Mouse (Mus musculus): ENCODE data around the gene Cenph. TPM values are rescaled to one million over a fixed set of nuclear protein-coding genes. Genes with fewer than 3 reads are reported as not detected.
"Not testable (repeated sequence)": the region's sequence is repeated elsewhere in the genome, so short reads cannot be mapped to it uniquely, and the experiment has no call there.

Gene Cenph
- polyA plus RNA-seq (2016; fragmentation: Nextera tagmentation; extraction: Ambion mirVana): 65.7 and 68.2 TPM in 2 replicates

- Histone ChIP-seq H3K27me3 (replicated peaks; ENCODE audit: low read depth, poor library complexity, severe bottlenecking) (no peaks in the 10 kb centered on the region), H3K4me3 (peak within 1 kb of the TSS; percentile 98), H3K9me3 (no peaks in the 10 kb centered on the region), H3K36me3 (replicated peaks) (peaks cover 69% of the 10 kb centered on the region), H3K4me1 (peaks cover 22% of the 10 kb centered on the region), H3K27ac (replicated peaks) (peak within 1 kb of the TSS; percentile 84)
- DNase-seq (ENCODE audit: low spot score): peak; percentile 93
- under 1% methylated on average over 46 of the region's 46 CpGs for WGBS
Measured at GRCm38 (mm10) chr13:100775252-100776055, at the start of gene Cenph. Gene Cenph, minus strand, starts transcription at chr13:100775899.

DNA sequence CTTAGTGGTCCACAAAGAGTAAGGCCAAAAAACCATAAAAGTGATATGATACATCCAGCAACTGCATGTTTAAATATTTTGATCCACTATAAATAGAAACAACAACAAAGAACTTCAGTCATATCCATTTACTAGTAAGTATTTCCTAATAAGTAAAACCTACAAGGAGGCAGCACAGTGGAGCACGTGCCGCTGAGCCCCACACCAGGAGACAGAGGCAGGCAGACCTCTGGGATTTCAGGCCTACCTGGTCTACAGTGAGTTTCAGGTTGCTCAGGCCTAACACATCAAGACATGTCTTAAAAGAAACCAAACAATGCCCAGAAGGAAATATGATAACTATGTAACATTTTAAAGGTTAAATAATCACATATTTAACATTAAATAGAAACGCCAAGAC, 49.2 kb upstream of the Cenph start:
- peaks cover 87% of the 10 kb centered on the region for H3K36me3 ChIP-seq (replicated peaks)
- DNase-seq (ENCODE audit: low spot score): no peak
- 96% methylated on average over 3 of the region's 3 CpGs for WGBS

GRCm38 (mm10) chr13:100824306-100824705, 48.6 kb upstream of the Cenph start:
- no peaks in the 10 kb centered on the region for H3K4me1 ChIP-seq
- no peaks in the 10 kb centered on the region for H3K27me3 ChIP-seq (replicated peaks; ENCODE audit: low read depth, poor library complexity, severe bottlenecking)
- no peak overlapping the region for H3K27ac ChIP-seq (replicated peaks)
- DNase-seq (ENCODE audit: low spot score): no peak
- WGBS: 90% methylated on average over 6 of the region's 6 CpGs
- H3K9me3 ChIP-seq: no peaks in the 10 kb centered on the region
- H3K4me3 ChIP-seq: no peak overlapping the region
- peaks cover 93% of the 10 kb centered on the region for H3K36me3 ChIP-seq (replicated peaks)

More for the DNA sequence above, 49.2 kb upstream of the Cenph start:
- no peak overlapping the region for H3K4me3 ChIP-seq
- no peaks in the 10 kb centered on the region for H3K4me1 ChIP-seq
- H3K27me3 ChIP-seq (replicated peaks; ENCODE audit: low read depth, poor library complexity, severe bottlenecking): no peaks in the 10 kb centered on the region
- no peak overlapping the region for H3K27ac ChIP-seq (replicated peaks)
- H3K9me3 ChIP-seq: no peaks in the 10 kb centered on the region

DNA sequence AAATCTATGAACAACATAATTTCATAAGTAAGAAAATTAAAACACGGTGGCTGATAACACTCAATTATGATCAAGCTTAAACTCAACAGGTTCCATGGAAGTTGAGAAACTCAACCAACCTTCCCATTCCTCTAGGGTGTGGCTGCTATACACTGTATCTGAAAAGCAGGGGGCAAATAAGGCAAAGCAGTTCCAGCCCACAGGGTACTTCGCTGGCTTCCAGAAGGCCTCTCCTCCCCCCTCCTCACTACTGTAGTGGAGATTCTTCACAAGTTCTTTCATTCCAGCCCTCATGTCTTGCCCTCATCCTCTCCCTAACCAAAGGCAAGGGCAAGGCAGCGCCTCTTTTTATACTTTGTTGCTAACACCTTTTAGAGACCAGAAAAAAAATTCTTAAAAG, 48.2 kb upstream of the Cenph start:
- no peaks in the 10 kb centered on the region for H3K4me1 ChIP-seq
- no peak for DNase-seq (ENCODE audit: low spot score)
- WGBS: 95% methylated on average over 3 of the region's 3 CpGs
- no peak overlapping the region for H3K27ac ChIP-seq (replicated peaks)
- no peak overlapping the region for H3K4me3 ChIP-seq
- H3K27me3 ChIP-seq (replicated peaks; ENCODE audit: low read depth, poor library complexity, severe bottlenecking): no peaks in the 10 kb centered on the region
- peaks cover 95% of the 10 kb centered on the region for H3K36me3 ChIP-seq (replicated peaks)
- H3K9me3 ChIP-seq: no peaks in the 10 kb centered on the region

DNA sequence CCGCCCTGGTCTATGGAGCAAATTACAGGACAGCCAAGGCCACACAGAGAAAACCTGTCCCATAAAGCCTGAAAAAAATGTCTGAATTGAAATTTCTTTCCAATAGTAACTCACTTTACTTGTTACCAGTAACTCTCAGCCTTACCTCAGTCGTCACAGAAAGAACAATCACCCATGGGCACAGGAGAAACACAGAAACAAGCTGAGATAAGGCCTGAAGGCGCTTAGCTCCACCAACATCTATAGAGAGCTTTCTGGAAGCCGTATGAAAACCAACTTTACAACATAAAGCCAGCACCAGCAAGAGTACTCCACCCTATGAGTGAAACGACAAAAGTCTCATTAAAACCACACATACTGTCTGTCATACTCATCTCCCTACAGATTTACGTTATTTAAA, 38.8 kb upstream of the Cenph start:
- WGBS: 92% methylated on average over 6 of the region's 6 CpGs
- H3K27me3 ChIP-seq (replicated peaks; ENCODE audit: low read depth, poor library complexity, severe bottlenecking): no peaks in the 10 kb centered on the region
- H3K4me3 ChIP-seq: no peak overlapping the region
- peaks cover 96% of the 10 kb centered on the region for H3K36me3 ChIP-seq (replicated peaks)
- H3K4me1 ChIP-seq: no peaks in the 10 kb centered on the region
- H3K9me3 ChIP-seq: no peaks in the 10 kb centered on the region
- no peak overlapping the region for H3K27ac ChIP-seq (replicated peaks)
- no peak for DNase-seq (ENCODE audit: low spot score)

- 93% methylated on average over 3 of the region's 3 CpGs for WGBS
- Histone ChIP-seq H3K36me3 (replicated peaks) (peaks cover 94% of the 10 kb centered on the region), H3K9me3 (no peaks in the 10 kb centered on the region), H3K27me3 (replicated peaks; ENCODE audit: low read depth, poor library complexity, severe bottlenecking) (no peaks in the 10 kb centered on the region), H3K4me3 (no peak overlapping the region), H3K27ac (replicated peaks) (no peak overlapping the region), H3K4me1 (no peaks in the 10 kb centered on the region)
- no peak for DNase-seq (ENCODE audit: low spot score)
Measured at GRCm38 (mm10) chr13:100805776-100806175, 30.1 kb upstream of the Cenph start.

- no peaks in the 10 kb centered on the region for H3K27me3 ChIP-seq (replicated peaks; ENCODE audit: low read depth, poor library complexity, severe bottlenecking)
- H3K4me1 ChIP-seq: no peaks in the 10 kb centered on the region
- no peak overlapping the region for H3K4me3 ChIP-seq
- 0 out of 2 replicates have a peak, but pooled peaks cover 5% of the 10 kb centered on the region for H3K9me3 ChIP-seq
- no peak overlapping the region for H3K27ac ChIP-seq (replicated peaks)
- no peak for DNase-seq (ENCODE audit: low spot score)
- WGBS: 88% methylated on average over 6 of the region's 6 CpGs
- peaks cover 23% of the 10 kb centered on the region for H3K36me3 ChIP-seq (replicated peaks)
Measured at GRCm38 (mm10) chr13:100797171-100797570, 21.5 kb upstream of the Cenph start.

DNA sequence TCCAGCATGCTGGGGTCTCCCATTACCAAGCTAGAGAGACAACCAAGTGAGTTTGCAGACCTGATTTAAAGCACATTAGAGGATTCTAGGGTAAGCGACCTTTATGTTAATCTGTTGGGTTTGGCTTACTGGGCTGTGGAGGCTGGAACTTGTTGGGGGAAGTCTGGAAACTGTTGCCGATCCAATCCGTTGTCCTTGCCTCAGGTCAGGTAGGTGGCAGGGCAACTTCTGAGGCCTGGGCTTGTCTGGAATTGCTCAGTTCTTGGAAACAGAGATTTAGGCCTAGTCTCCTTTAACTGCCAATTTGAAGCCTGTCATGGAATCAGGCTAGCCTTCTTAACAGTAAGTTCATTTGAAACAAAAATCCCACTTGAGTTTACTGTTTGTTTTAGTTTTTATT, 13.4 kb upstream of the Cenph start:
- no peak for DNase-seq (ENCODE audit: low spot score)
- Histone ChIP-seq H3K9me3 (no peaks in the 10 kb centered on the region), H3K4me3 (no peak overlapping the region), H3K36me3 (replicated peaks) (peaks cover 12% of the 10 kb centered on the region), H3K27me3 (replicated peaks; ENCODE audit: low read depth, poor library complexity, severe bottlenecking) (no peaks in the 10 kb centered on the region), H3K4me1 (peaks cover 15% of the 10 kb centered on the region), H3K27ac (replicated peaks) (no peak overlapping the region)
- WGBS: 83% methylated on average over 3 of the region's 3 CpGs

- H3K4me3 ChIP-seq; DNase-seq (ENCODE audit: low spot score); H3K27me3 ChIP-seq (replicated peaks; ENCODE audit: low read depth, poor library complexity, severe bottlenecking); H3K9me3 ChIP-seq; H3K27ac ChIP-seq (replicated peaks): not testable (repeated sequence)
- 98% methylated on average over 13 of the region's 14 CpGs for WGBS
- peaks cover 22% of the 10 kb centered on the region for H3K36me3 ChIP-seq (replicated peaks)
- peaks cover 22% of the 10 kb centered on the region for H3K4me1 ChIP-seq
Measured at GRCm38 (mm10) chr13:100788057-100788456, 12.4 kb upstream of the Cenph start.

- Histone ChIP-seq H3K36me3 (replicated peaks) (peaks cover 28% of the 10 kb centered on the region), H3K27ac (replicated peaks) (no peak overlapping the region), H3K27me3 (replicated peaks; ENCODE audit: low read depth, poor library complexity, severe bottlenecking) (no peaks in the 10 kb centered on the region), H3K4me3 (0 out of 2 replicates have a peak overlapping the region, but pooled peaks have one; percentile 6), H3K4me1 (peaks cover 22% of the 10 kb centered on the region), H3K9me3 (no peaks in the 10 kb centered on the region)
- no peak for DNase-seq (ENCODE audit: low spot score)
- 68% methylated on average over 6 of the region's 6 CpGs for WGBS
Measured at GRCm38 (mm10) chr13:100787316-100788010, 11.8 kb upstream of the Cenph start.

DNA sequence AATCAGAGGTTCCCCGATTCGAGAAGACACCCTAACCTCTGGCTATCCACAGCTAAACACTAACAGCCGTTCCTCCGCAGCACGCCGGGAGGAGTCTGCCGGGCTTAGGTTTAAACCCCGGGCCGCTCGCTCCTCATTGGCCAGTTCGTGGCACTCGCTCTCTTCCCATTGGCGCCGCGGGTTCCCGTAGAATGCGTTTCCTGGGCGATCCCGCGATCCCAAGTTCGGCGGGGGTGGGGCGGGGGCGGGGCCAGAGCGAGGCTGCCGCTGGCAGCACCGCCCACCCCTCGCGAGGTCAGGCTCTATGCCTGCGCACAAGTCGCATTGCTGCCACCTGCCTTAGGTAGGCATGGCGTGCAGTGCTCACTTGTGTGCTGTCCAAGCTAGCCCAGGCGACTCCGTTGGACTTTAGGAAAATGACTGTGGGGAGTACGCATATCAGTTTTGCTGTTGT, 10.7 kb upstream of the Cenph start, which contains the start of gene Ccnb1:
Ccnb1 (minus strand) TSS at position 157 of the 454 bp plus-strand sequence.
- peaks cover 22% of the 10 kb centered on the region for H3K4me1 ChIP-seq
- H3K27me3 ChIP-seq (replicated peaks; ENCODE audit: low read depth, poor library complexity, severe bottlenecking): no peaks in the 10 kb centered on the region
- DNase-seq (ENCODE audit: low spot score): peak; percentile 99
- peak within 1 kb of the TSS; percentile 98 for H3K27ac ChIP-seq (replicated peaks)
- peak within 1 kb of the TSS; percentile 94 for H3K4me3 ChIP-seq
- peaks cover 38% of the 10 kb centered on the region for H3K36me3 ChIP-seq (replicated peaks)
- no peaks in the 10 kb centered on the region for H3K9me3 ChIP-seq
- WGBS: under 1% methylated on average over 35 of the region's 35 CpGs

DNA sequence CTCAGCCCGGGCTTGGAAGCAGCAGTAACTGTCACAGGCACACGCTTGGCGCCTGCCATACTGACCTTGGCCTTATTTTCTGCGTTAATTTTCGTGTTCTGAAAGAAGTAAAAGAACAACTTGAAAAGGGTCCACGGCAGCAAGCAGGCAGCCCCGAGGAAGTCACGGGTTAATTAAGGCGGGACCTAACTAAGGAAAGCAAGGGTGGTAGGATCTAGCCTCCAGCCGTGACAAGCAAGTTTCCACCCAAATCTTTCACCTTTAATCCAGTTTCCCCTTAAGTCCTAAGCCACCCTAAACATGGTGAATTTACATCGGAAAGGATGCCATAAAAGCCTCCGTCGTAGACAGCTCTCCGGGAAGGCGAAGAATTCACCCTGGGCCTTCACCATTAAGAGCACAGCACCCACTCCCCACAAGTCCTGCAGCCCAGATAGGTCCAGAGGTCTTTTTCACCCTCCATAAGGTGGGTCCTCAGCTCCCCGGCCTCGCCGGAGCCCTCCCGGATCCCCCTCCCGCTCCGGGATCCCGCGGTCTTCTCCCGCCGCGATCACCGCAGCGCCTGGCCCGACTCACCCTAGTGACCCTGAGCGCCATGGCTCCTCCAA, 10.2 kb upstream of the Cenph start:
- WGBS: under 1% methylated on average over 30 of the region's 30 CpGs
- Histone ChIP-seq H3K36me3 (replicated peaks) (peaks cover 43% of the 10 kb centered on the region), H3K4me1 (peaks cover 22% of the 10 kb centered on the region), H3K27ac (replicated peaks) (peak overlapping the region; percentile 98), H3K9me3 (no peaks in the 10 kb centered on the region), H3K4me3 (peak overlapping the region; percentile 94), H3K27me3 (replicated peaks; ENCODE audit: low read depth, poor library complexity, severe bottlenecking) (no peaks in the 10 kb centered on the region)
- peak; percentile 34 for DNase-seq (ENCODE audit: low spot score)

All from embryonic facial prominence, embryonic 10.5 days (tissue).